Mouse (Mus musculus) spleen, adult 2 months (tissue): ENCODE measurements around the gene Cblc.

Experiments
- CTCF ChIP-seq: fragments of 200-500 bp; IDR thresholded peaks from 2 replicates; pipeline ENCODE4 v1.5.1; 2011; ENCODE audit warnings: mild to moderate bottlenecking, inconsistent platforms; ENCODE audit not compliant: insufficient read depth, insufficient read length, insufficient replicate concordance; ENCODE audit errors: extremely low read depth
- POLR2A ChIP-seq: fragments of 200-500 bp; IDR thresholded peaks from 2 replicates; pipeline ENCODE4 v1.6.1; 2011; ENCODE audit warnings: low read depth, low read length, inconsistent platforms

GRCm38 (mm10) chr7:19777049-19777723 is 19.4 kb downstream of the Cblc start:
- TF ChIP-seq CTCF (no peak), POLR2A (no peak)
